Mouse (Mus musculus): Measurements from ENCODE around the gene Heatr6. TPM values are rescaled to one million over a fixed set of nuclear protein-coding genes. Genes with fewer than 3 reads are reported as not detected.

Heatr6 gene
- total and polyA plus RNA-seq, 3 experiments = 5.4 to 6.3 (median 6.3) TPM

- 59% methylated on average over 2 of the region's 2 CpGs for WGBS
- TF ChIP-seq CTCF (IDR thresholded peaks at IDR 0.05) = no peak
- no peak for TF ChIP-seq EP300 (IDR thresholded peaks at IDR 0.05; ENCODE audit: insufficient read depth, low read depth, low read length)
- TF ChIP-seq POLR2A (IDR thresholded peaks at IDR 0.05; ENCODE audit: insufficient read depth, low read depth, low read length) = no peak
- intact Hi-C loops (cut with DNase I) = loop anchor here (5.0 to 10.0 kb wide), 2 partner anchors 101 to 294 kb away; no protein-coding TSS in a partner anchor
- no peak overlapping the region for H3K4me3 ChIP-seq
- no peak overlapping the region for H3K9ac ChIP-seq (ENCODE audit: low read depth, low read length)
- no peaks in the 10 kb centered on the region for H3K36me3 ChIP-seq (ENCODE audit: control insufficient read depth, insufficient read depth, low read length)
- 0 out of 2 replicates have a peak, but pooled peaks cover 2% of the 10 kb centered on the region for H3K27me3 ChIP-seq (ENCODE audit: control insufficient read depth, insufficient read depth, low read length)
- no peaks in the 10 kb centered on the region for H3K79me2 ChIP-seq (replicated peaks; ENCODE audit: control insufficient read depth, insufficient read depth, low read length)
- no peak for DNase-seq
- no peaks in the 10 kb centered on the region; the same call in 1 of the 2 replicates for H3K4me1 ChIP-seq (ENCODE audit: control insufficient read depth, insufficient read depth, low read length)
- H3K27ac ChIP-seq = no peak overlapping the region
These were observed 17.6 kb upstream of the Heatr6 start for GRCm38 (mm10) chr11:83735881-83736280.

- no peak for TF ChIP-seq POLR2A (IDR thresholded peaks at IDR 0.05; ENCODE audit: insufficient read depth, low read depth, low read length)
- TF ChIP-seq CTCF (IDR thresholded peaks at IDR 0.05) = no peak
- no peak for TF ChIP-seq EP300 (IDR thresholded peaks at IDR 0.05; ENCODE audit: insufficient read depth, low read depth, low read length)
- DNase-seq = no peak
- H3K4me3 ChIP-seq = no peak overlapping the region
- 77% methylated on average over 3 of the region's 3 CpGs for WGBS
- 0 out of 2 replicates have a peak, but pooled peaks cover 2% of the 10 kb centered on the region for H3K27me3 ChIP-seq (ENCODE audit: control insufficient read depth, insufficient read depth, low read length)
- intact Hi-C loops (cut with DNase I) = loop anchor here (5.0 to 10.0 kb wide), 2 partner anchors 102 to 295 kb away; no protein-coding TSS in a partner anchor
- H3K36me3 ChIP-seq (ENCODE audit: control insufficient read depth, insufficient read depth, low read length) = no peaks in the 10 kb centered on the region
- H3K4me1 ChIP-seq (ENCODE audit: control insufficient read depth, insufficient read depth, low read length) = no peaks in the 10 kb centered on the region; the same call in 1 of the 2 replicates
- H3K27ac ChIP-seq = no peak overlapping the region
- H3K79me2 ChIP-seq (replicated peaks; ENCODE audit: control insufficient read depth, insufficient read depth, low read length) = no peaks in the 10 kb centered on the region
- no peak overlapping the region for H3K9ac ChIP-seq (ENCODE audit: low read depth, low read length)
These were observed 16.4 kb upstream of the Heatr6 start for GRCm38 (mm10) chr11:83737109-83737558.

GRCm38 (mm10) chr11:83739241-83739640, 14.3 kb upstream of the Heatr6 start:
- Histone ChIP-seq H3K27me3 (ENCODE audit: control insufficient read depth, insufficient read depth, low read length) (0 out of 2 replicates have a peak, but pooled peaks cover 2% of the 10 kb centered on the region), H3K27ac (no peak overlapping the region), H3K4me1 (ENCODE audit: control insufficient read depth, insufficient read depth, low read length) (no peaks in the 10 kb centered on the region; the same call in 1 of the 2 replicates), H3K36me3 (ENCODE audit: control insufficient read depth, insufficient read depth, low read length) (no peaks in the 10 kb centered on the region), H3K4me3 (no peak overlapping the region), H3K79me2 (replicated peaks; ENCODE audit: control insufficient read depth, insufficient read depth, low read length) (no peaks in the 10 kb centered on the region), H3K9ac (ENCODE audit: low read depth, low read length) (no peak overlapping the region)
- TF ChIP-seq POLR2A (IDR thresholded peaks at IDR 0.05; ENCODE audit: insufficient read depth, low read depth, low read length) = no peak
- TF ChIP-seq CTCF (IDR thresholded peaks at IDR 0.05) = peak; percentile 95
- TF ChIP-seq EP300 (IDR thresholded peaks at IDR 0.05; ENCODE audit: insufficient read depth, low read depth, low read length) = 0 out of 2 replicates have a peak, but pooled peaks have one; percentile 49
- WGBS = 11% methylated on average over 5 of the region's 5 CpGs
- DNase-seq = peak; percentile 52 to 80
- intact Hi-C loops (cut with DNase I) = loop anchor here (1.0 to 10.0 kb wide), 3 partner anchors 104 to 297 kb away; no protein-coding TSS in a partner anchor

DNA sequence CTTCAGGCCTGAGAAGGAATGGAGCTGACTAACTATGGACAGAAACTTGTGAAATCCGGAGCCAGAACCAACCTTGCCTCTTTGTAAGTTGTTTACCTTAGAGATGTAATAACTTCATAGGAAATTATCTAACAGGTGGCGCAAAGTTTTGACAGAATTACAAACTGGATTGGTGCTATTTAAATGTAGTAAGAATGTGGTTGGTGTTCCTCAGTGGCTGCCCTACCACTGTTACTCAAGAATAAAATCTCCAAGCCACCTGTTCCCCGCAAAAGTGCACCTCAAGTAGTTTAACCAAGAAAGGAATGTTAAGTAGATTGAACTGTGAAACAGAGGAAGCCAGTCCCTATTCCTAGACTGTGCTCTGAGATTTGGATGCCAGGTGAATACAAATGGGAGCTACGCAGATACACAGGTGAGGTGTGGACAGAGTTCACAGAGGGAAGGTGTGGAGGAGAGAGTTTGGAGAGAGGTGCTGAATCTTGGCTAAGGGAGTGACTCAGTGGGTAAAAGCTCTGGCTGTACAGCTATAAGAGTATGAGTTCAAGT, 13.0 kb upstream of the Heatr6 start:
- Histone ChIP-seq H3K27ac (no peak overlapping the region), H3K27me3 (ENCODE audit: control insufficient read depth, insufficient read depth, low read length) (0 out of 2 replicates have a peak, but pooled peaks cover 2% of the 10 kb centered on the region), H3K36me3 (ENCODE audit: control insufficient read depth, insufficient read depth, low read length) (no peaks in the 10 kb centered on the region), H3K79me2 (replicated peaks; ENCODE audit: control insufficient read depth, insufficient read depth, low read length) (no peaks in the 10 kb centered on the region), H3K9ac (ENCODE audit: low read depth, low read length) (no peak overlapping the region), H3K4me1 (ENCODE audit: control insufficient read depth, insufficient read depth, low read length) (no peaks in the 10 kb centered on the region; the same call in 1 of the 2 replicates), H3K4me3 (no peak overlapping the region)
- intact Hi-C loops (cut with DNase I) = no loop called here
- no peak for DNase-seq
- TF ChIP-seq POLR2A (IDR thresholded peaks at IDR 0.05; ENCODE audit: insufficient read depth, low read depth, low read length) (no peak), EP300 (IDR thresholded peaks at IDR 0.05; ENCODE audit: insufficient read depth, low read depth, low read length) (no peak), CTCF (IDR thresholded peaks at IDR 0.05) (no peak)
- 72% methylated on average over 4 of the region's 4 CpGs for WGBS

- Histone ChIP-seq H3K79me2 (replicated peaks; ENCODE audit: control insufficient read depth, insufficient read depth, low read length) (no peaks in the 10 kb centered on the region), H3K36me3 (ENCODE audit: control insufficient read depth, insufficient read depth, low read length) (no peaks in the 10 kb centered on the region), H3K4me3 (no peak overlapping the region), H3K4me1 (ENCODE audit: control insufficient read depth, insufficient read depth, low read length) (no peaks in the 10 kb centered on the region; the same call in 1 of the 2 replicates), H3K9ac (ENCODE audit: low read depth, low read length) (no peak overlapping the region), H3K27ac (no peak overlapping the region), H3K27me3 (ENCODE audit: control insufficient read depth, insufficient read depth, low read length) (no peaks in the 10 kb centered on the region; the same call in 1 of the 2 replicates)
- no peak for DNase-seq
- WGBS = 52% methylated on average over 5 of the region's 5 CpGs
- intact Hi-C loops (cut with DNase I) = no loop called here
- TF ChIP-seq CTCF (IDR thresholded peaks at IDR 0.05) (no peak), EP300 (IDR thresholded peaks at IDR 0.05; ENCODE audit: insufficient read depth, low read depth, low read length) (no peak), POLR2A (IDR thresholded peaks at IDR 0.05; ENCODE audit: insufficient read depth, low read depth, low read length) (no peak)
These were observed 11.7 kb upstream of the Heatr6 start for GRCm38 (mm10) chr11:83741841-83742240.
